Mouse (Mus musculus): ENCODE measurements around the gene Heatr6.

- TF ChIP-seq POLR2A (IDR thresholded peaks at IDR 0.05; ENCODE audit: extremely low read depth, insufficient read depth, low read length) (no peak), CTCF (IDR thresholded peaks at IDR 0.05; ENCODE audit: extremely low read depth, insufficient read depth, low read length) (no peak)
These were observed 20.2 kb downstream of the Heatr6 start for GRCm38 (mm10) chr11:83773691-83774090.
